Comparison of ENCODE assay signal across 9 mouse cellular contexts in genomic region chr10:17212551-17213309, GRCm38 (mm10).
DNase-seq lines count a peak whose midpoint lies in the region; ATAC-seq and TF ChIP-seq lines count a peak whose summit lies in the region.
"Had no signal": no experiment of that assay in that cellular context is flagged by ENCODE, and none has a peak within 500 bp of the region (broad histone marks: within the 10 kb centered on the region; RNA-seq: fewer than 3 reads in every experiment).

No protein-coding gene starts in this region.

- peak overlapping the region; percentile 20; the same call in 1 of the 2 replicates for H3K4me3 ChIP-seq in layer of hippocampus, adult 2 months
- H3K4me3 ChIP-seq in embryonic facial prominence, embryonic 15.5 days (replicated peaks) = peak overlapping the region; percentile 8; the same call in 1 of the 2 replicates
- H3K4me3 ChIP-seq in hindbrain, embryonic 14.5 days (replicated peaks; ENCODE audit: low read length) = no peak overlapping the region
- H3K4me3 ChIP-seq in neural tube, embryonic 13.5 days = no peak overlapping the region
- H3K4me3 ChIP-seq: heart, embryonic 15.5 days had no signal

- H3K9me3 ChIP-seq in embryonic facial prominence, embryonic 15.5 days (replicated peaks) = no peaks in the 10 kb centered on the region
- no peaks in the 10 kb centered on the region for H3K9me3 ChIP-seq in hindbrain, embryonic 14.5 days (ENCODE audit: control insufficient read depth, low read length)
- no peaks in the 10 kb centered on the region for H3K9me3 ChIP-seq in neural tube, embryonic 13.5 days
- H3K9me3 ChIP-seq: heart, embryonic 15.5 days had no signal

- H3K36me3 ChIP-seq in embryonic facial prominence, embryonic 15.5 days = no peaks in the 10 kb centered on the region
- no peaks in the 10 kb centered on the region for H3K36me3 ChIP-seq in hindbrain, embryonic 14.5 days (replicated peaks; ENCODE audit: control insufficient read depth, insufficient read depth)
- H3K36me3 ChIP-seq in neural tube, embryonic 13.5 days = no peaks in the 10 kb centered on the region
- H3K36me3 ChIP-seq: heart, embryonic 15.5 days had no signal

- H3K4me1 ChIP-seq in embryonic facial prominence, embryonic 15.5 days = peaks cover 5% of the 10 kb centered on the region
- H3K4me1 ChIP-seq in hindbrain, embryonic 14.5 days (replicated peaks; ENCODE audit: control insufficient read depth, insufficient read depth, low read length) = no peaks in the 10 kb centered on the region
- peaks cover 14% of the 10 kb centered on the region; the same call in 1 of the 2 replicates for H3K4me1 ChIP-seq in neural tube, embryonic 13.5 days (replicated peaks)
- H3K4me1 ChIP-seq: heart, embryonic 15.5 days had no signal

- peak; percentile 81 for ATAC-seq in embryonic facial prominence, embryonic 15.5 days (ENCODE audit: insufficient number of reproducible peaks, low FRiP score, low TSS enrichment, low read depth)
- peak; percentile 53; the same call in 1 of the 2 replicates for ATAC-seq in hindbrain, embryonic 14.5 days (ENCODE audit: low FRiP score)
- peak; percentile 81 for ATAC-seq in neural tube, embryonic 13.5 days (ENCODE audit: low read depth)

- peak overlapping the region; percentile 85 for H3K27ac ChIP-seq in layer of hippocampus, adult 2 months
- 0 out of 2 replicates have a peak overlapping the region, but pooled peaks have one; percentile 28 for H3K27ac ChIP-seq in embryonic facial prominence, embryonic 15.5 days (replicated peaks)
- no peak overlapping the region for H3K27ac ChIP-seq in hindbrain, embryonic 14.5 days
- 0 out of 2 replicates have a peak overlapping the region, but pooled peaks have one; percentile 0 for H3K27ac ChIP-seq in neural tube, embryonic 13.5 days (replicated peaks)
- H3K27ac ChIP-seq: heart, embryonic 15.5 days had no signal

- peak in 1 of 2 experiments; percentile 35 for DNase-seq in layer of hippocampus, adult 2 months (ENCODE audit: low spot score in 2 of 2)
- DNase-seq in layer of hippocampus, postnatal 36 days = no peak
- no peak for DNase-seq in hindbrain, embryonic 14.5 days (ENCODE audit: low spot score)
- DNase-seq in adrenal gland, adult 18-20 months (ENCODE audit: low spot score in 2 of 2) = no peak
- no peak for DNase-seq in spleen, postnatal 4 days (ENCODE audit: low spot score in 2 of 2)
- DNase-seq: adrenal gland, adult 2 months had no signal

- no peak overlapping the region for H3K9ac ChIP-seq in embryonic facial prominence, embryonic 15.5 days
- no peak overlapping the region for H3K9ac ChIP-seq in hindbrain, embryonic 14.5 days
- no peak overlapping the region for H3K9ac ChIP-seq in neural tube, embryonic 13.5 days
- H3K9ac ChIP-seq: heart, embryonic 15.5 days had no signal

- H3K27me3 ChIP-seq in embryonic facial prominence, embryonic 15.5 days = no peaks in the 10 kb centered on the region
- H3K27me3 ChIP-seq in hindbrain, embryonic 14.5 days (ENCODE audit: control insufficient read depth, insufficient read depth, low read length) = no peaks in the 10 kb centered on the region
- H3K27me3 ChIP-seq in neural tube, embryonic 13.5 days = no peaks in the 10 kb centered on the region
- H3K27me3 ChIP-seq: heart, embryonic 15.5 days had no signal

- no peak for TF ChIP-seq CTCF in layer of hippocampus, adult 2 months (conservative IDR thresholded peaks at IDR 0.05)

- 17% methylated on average over 12 of the region's 12 CpGs for WGBS in embryonic facial prominence, embryonic 15.5 days
- WGBS in hindbrain, embryonic 14.5 days = 18% methylated on average over 12 of the region's 12 CpGs
- WGBS in neural tube, embryonic 13.5 days = 23% methylated on average over 12 of the region's 12 CpGs

- H3K4me2 ChIP-seq in embryonic facial prominence, embryonic 15.5 days (replicated peaks) = peak overlapping the region; percentile 4; the same call in 1 of the 2 replicates
- no peak overlapping the region for H3K4me2 ChIP-seq in hindbrain, embryonic 14.5 days (replicated peaks)
- H3K4me2 ChIP-seq in neural tube, embryonic 13.5 days = peak overlapping the region; percentile 27
- H3K4me2 ChIP-seq: heart, embryonic 15.5 days had no signal

Comparison
In these comparisons a context has a peak if more than half of its experiments do, and no peak if none do; other contexts are left out.
1. H3K4me3 ChIP-seq: peak in layer of hippocampus, adult 2 months (single experiment) and embryonic facial prominence, embryonic 15.5 days (single experiment); none in hindbrain, embryonic 14.5 days (single experiment) and neural tube, embryonic 13.5 days (single experiment).
2. Peak in every context shown above with its lines, with median percentiles within 50 percentile points of each other: ATAC-seq.